Mouse (Mus musculus): ENCODE measurements at regions not wholly inside any gene's neighbourhood (a gene's known extent, or its start where the extent isn't known, plus 50 kb on each side); places are given as distances from the start of the nearest gene placed in this dataset.

DNA sequence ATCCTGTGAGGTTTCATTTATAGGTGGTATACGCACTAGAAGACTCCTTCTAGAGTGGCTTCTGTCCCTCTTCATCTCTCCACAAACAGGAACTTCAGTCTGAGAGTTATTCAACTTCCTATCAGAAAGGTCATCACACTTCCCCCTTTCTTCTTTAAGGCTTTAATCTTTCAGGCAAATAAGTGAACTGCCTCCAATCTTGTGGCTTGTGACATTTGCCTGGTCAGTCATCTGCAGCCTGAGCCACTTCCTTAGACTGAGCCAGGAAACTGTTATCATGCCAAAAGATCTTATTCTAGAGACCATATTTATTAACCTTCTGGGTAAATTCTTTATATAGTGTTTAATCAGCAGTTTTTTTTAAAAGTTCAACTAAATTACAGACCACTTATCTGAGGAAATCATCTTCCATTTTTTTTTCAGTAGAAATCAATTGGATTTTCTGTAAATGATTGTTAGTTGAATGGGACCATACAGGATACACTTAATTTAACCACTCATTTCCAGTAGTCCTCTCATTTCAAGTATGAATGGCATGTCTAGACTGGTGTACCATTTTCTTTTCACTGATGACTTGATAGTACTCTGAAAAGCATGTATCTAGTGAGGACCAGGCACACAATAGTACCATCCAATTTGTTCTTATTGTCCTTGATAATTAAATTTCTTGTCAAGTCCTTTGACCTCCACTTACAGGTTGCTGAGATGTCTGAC is 234.4 kb downstream of the Rprm start:
- Histone ChIP-seq H3K4me3 (ENCODE audit: low read depth, low read length) (no peak overlapping the region), H3K9ac (replicated peaks; ENCODE audit: low read length) (no peak overlapping the region), H3K27ac (replicated peaks; ENCODE audit: low read depth, low read length) (no peak overlapping the region), H3K4me2 (ENCODE audit: low read depth, low read length) (no peak overlapping the region), H3K36me3 (replicated peaks; ENCODE audit: control insufficient read depth, insufficient read depth, low read depth, low read length) (no peaks in the 10 kb centered on the region), H3K9me3 (replicated peaks; ENCODE audit: control insufficient read depth, low read length) (no peaks in the 10 kb centered on the region), H3K4me1 (ENCODE audit: control insufficient read depth, insufficient read depth, low read length) (no peaks in the 10 kb centered on the region), H3K27me3 (ENCODE audit: control insufficient read depth, insufficient read depth, low read length) (no peaks in the 10 kb centered on the region)
- ATAC-seq (replicated peaks; ENCODE audit: insufficient number of reproducible peaks, low FRiP score, low TSS enrichment, low read depth) (no peak), DNase-seq (ENCODE audit: low spot score) (no peak)
- 78% methylated on average over 1 of the region's 1 CpGs for WGBS
